Mouse (Mus musculus): ENCODE data around the gene Hspb7.

DNA sequence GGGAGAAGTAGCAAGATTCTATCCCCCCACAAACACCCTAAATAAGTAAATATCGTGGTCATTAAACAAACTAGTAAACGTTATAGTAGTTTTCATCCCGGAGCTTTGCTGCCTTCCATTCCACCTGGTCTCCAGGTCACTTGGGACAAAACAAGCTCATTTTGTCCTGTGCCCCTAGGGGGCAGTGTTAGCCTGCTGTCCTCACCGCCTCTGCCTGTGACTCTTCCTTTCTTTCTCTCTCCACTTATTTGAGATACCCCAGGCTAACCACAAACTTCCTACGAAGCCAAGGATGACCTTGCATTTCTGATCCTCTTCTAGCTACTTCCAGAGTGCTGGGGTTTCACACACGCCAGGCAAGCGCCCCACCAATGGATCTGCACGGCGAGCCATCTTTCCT, 10.4 kb downstream of the Hspb7 start:
- TF ChIP-seq CTCF (IDR thresholded peaks at IDR 0.05; ENCODE audit: low read depth) (peak; percentile 93), EP300 (IDR thresholded peaks at IDR 0.05; ENCODE audit: low read depth) (no peak)

All from liver, embryonic 14.5 days (tissue).